Mouse (Mus musculus): ENCODE data around the gene Vmn2r85.

DNA sequence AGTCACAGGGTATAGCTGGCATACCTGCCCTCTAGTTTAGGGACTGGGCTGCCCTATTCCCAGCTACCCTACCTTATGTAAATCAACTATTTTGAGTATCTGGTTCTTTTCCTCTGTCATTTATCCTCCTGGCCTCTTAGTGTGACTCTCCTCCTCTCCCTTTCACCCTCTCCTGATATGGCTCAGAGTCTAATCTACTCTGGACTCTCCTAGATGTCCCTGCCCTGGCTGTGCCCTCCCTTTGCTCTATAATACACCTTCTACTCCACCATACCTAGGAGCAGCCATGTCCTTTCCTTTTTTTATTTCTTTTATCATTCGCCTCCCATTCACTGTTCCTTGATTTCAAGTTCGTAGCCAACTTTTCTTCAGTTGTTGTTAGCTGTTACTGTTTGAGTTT lies 54.4 kb downstream of the Vmn2r85 start:
- TF ChIP-seq POLR2A (IDR thresholded peaks at IDR 0.05; ENCODE audit: low read depth, low read length) (no peak), CTCF (conservative IDR thresholded peaks at IDR 0.05 in 1 of 2, IDR thresholded peaks at IDR 0.05 in 1 of 2; ENCODE audit: low read depth in 2 of 2, low read length in 2 of 2) (no peak), EP300 (IDR thresholded peaks at IDR 0.05; ENCODE audit: low read length) (no peak), JUND (conservative IDR thresholded peaks at IDR 0.05; ENCODE audit: low read depth, low read length) (no peak), E2F4 (IDR thresholded peaks at IDR 0.05; ENCODE audit: insufficient replicate concordance, low read depth, low read length) (no peak), USF1 (IDR thresholded peaks at IDR 0.05; ENCODE audit: low read depth, low read length) (no peak), ZNF384 (IDR thresholded peaks at IDR 0.05; ENCODE audit: low read depth, low read length) (no peak), MXI1 (IDR thresholded peaks at IDR 0.05; ENCODE audit: low read depth, low read length) (no peak)
